19 mouse cellular contexts compared by ENCODE assay signal in genomic region chr10:59724634-59725033, GRCm38 (mm10). TPM values are rescaled to one million over a fixed set of nuclear protein-coding genes. Genes with fewer than 3 reads are reported as not detected.
DNase-seq lines count a peak whose midpoint lies in the region; ATAC-seq and TF ChIP-seq lines count a peak whose summit lies in the region.
"Had no signal": no experiment of that assay in that cellular context is flagged by ENCODE, and none has a peak within 500 bp of the region (broad histone marks: within the 10 kb centered on the region; RNA-seq: fewer than 3 reads in every experiment).

No protein-coding gene starts in this region.

- POLR2A ChIA-PET in Patski (lab: Charles Lee), result no interaction called here

- no peaks in the 10 kb centered on the region for H3K9me3 ChIP-seq in kidney, embryonic 14.5 days (ENCODE audit: control insufficient read depth, low read length)
- H3K9me3 ChIP-seq in megakaryocyte, embryonic 14.5 days, result no peaks in the 10 kb centered on the region
- no peaks in the 10 kb centered on the region for H3K9me3 ChIP-seq in stomach, postnatal 0 days (ENCODE audit: control insufficient read depth, low read length)
- H3K9me3 ChIP-seq: embryonic facial prominence, embryonic 15.5 days; forebrain, embryonic 10.5 days; G1E; midbrain, embryonic 10.5 days had no signal

- no peaks in the 10 kb centered on the region for H3K27me3 ChIP-seq in kidney, embryonic 14.5 days (ENCODE audit: control insufficient read depth, insufficient read depth, low read length)
- no peaks in the 10 kb centered on the region for H3K27me3 ChIP-seq in kidney, adult 2 months (replicated peaks; ENCODE audit: control insufficient read depth, insufficient read depth, low read length)
- H3K27me3 ChIP-seq in megakaryocyte, embryonic 14.5 days (replicated peaks), result no peaks in the 10 kb centered on the region
- H3K27me3 ChIP-seq in Patski, result no peaks in the 10 kb centered on the region
- H3K27me3 ChIP-seq in stomach, postnatal 0 days (ENCODE audit: control insufficient read depth, insufficient read depth, low read length), result no peaks in the 10 kb centered on the region
- H3K27me3 ChIP-seq: embryonic facial prominence, embryonic 15.5 days had no signal

- DNase-seq in kidney, adult 2 months, result no peak
- DNase-seq in Patski (ENCODE audit: low read depth, low spot score), result no peak
- DNase-seq in stomach, postnatal 0 days (ENCODE audit: low spot score), result peak; percentile 35
- DNase-seq in layer of hippocampus, postnatal 14 days (ENCODE audit: low spot score in 2 of 2), result no peak
- DNase-seq in left cerebral cortex, adult 11 months (ENCODE audit: low spot score), result no peak
- DNase-seq: cerebellum, adult 2 months; cerebellum, postnatal 36 days; heart, adult 11 months; layer of hippocampus, postnatal 36 days; left cerebral cortex, postnatal 4 days; lung, adult 18-20 months; thymus, postnatal 4 days had no signal

- no peak for TF ChIP-seq POLR2A in kidney, adult 2 months (IDR thresholded peaks at IDR 0.05; ENCODE audit: low read depth, low read length)

- in situ Hi-C loops in Patski (cut with MboI; ENCODE audit: low pct_unique_long_range_greater_than_20kb), result no loop called here

- no peak overlapping the region for H3K4me2 ChIP-seq in kidney, embryonic 14.5 days (replicated peaks; ENCODE audit: low read depth, low read length)
- H3K4me2 ChIP-seq in stomach, postnatal 0 days (replicated peaks; ENCODE audit: low read depth), result no peak overlapping the region
- H3K4me2 ChIP-seq: embryonic facial prominence, embryonic 15.5 days had no signal

- H3K4me1 ChIP-seq in kidney, embryonic 14.5 days (ENCODE audit: control insufficient read depth, insufficient read depth, low read length), result peaks cover 26% of the 10 kb centered on the region
- peaks cover 6% of the 10 kb centered on the region; the same call in 1 of the 2 replicates for H3K4me1 ChIP-seq in kidney, adult 2 months (ENCODE audit: control insufficient read depth, insufficient read depth, low read length)
- peaks cover 100% of the 10 kb centered on the region for H3K4me1 ChIP-seq in megakaryocyte, embryonic 14.5 days
- H3K4me1 ChIP-seq in stomach, postnatal 0 days (replicated peaks; ENCODE audit: control insufficient read depth, insufficient read depth), result no peaks in the 10 kb centered on the region; the same call in 1 of the 2 replicates
- H3K4me1 ChIP-seq: embryonic facial prominence, embryonic 15.5 days had no signal

- H3K9ac ChIP-seq in kidney, embryonic 14.5 days (ENCODE audit: low read depth, low read length), result no peak overlapping the region
- no peak overlapping the region for H3K9ac ChIP-seq in stomach, postnatal 0 days (ENCODE audit: low read length)
- H3K9ac ChIP-seq: embryonic facial prominence, embryonic 15.5 days had no signal

- TF ChIP-seq EP300 in stomach, postnatal 0 days (optimal IDR thresholded peaks at IDR 0.05), result no peak

- no peak overlapping the region for H3K4me3 ChIP-seq in kidney, embryonic 14.5 days (ENCODE audit: low read length)
- H3K4me3 ChIP-seq in kidney, adult 2 months (ENCODE audit: insufficient read depth, low read depth, low read length), result no peak overlapping the region
- H3K4me3 ChIP-seq in megakaryocyte, embryonic 14.5 days (replicated peaks), result peak overlapping the region; percentile 74
- H3K4me3 ChIP-seq in stomach, postnatal 0 days (ENCODE audit: low read depth, low read length), result no peak overlapping the region
- H3K4me3 ChIP-seq: embryonic facial prominence, embryonic 15.5 days; forebrain, embryonic 10.5 days; midbrain, embryonic 10.5 days had no signal

- ATAC-seq in kidney, embryonic 14.5 days (ENCODE audit: low FRiP score, low TSS enrichment), result peak; percentile 28; the same call in 1 of the 2 replicates
- no peak for ATAC-seq in megakaryocyte, adult 5-6 weeks (ENCODE audit: poor library complexity, severe bottlenecking)
- ATAC-seq in Patski, result peak; percentile 65
- peak; percentile 96 for ATAC-seq in stomach, postnatal 0 days (ENCODE audit: low FRiP score, low TSS enrichment)

- CTCF ChIA-PET in Patski (lab: Charles Lee), result interaction anchor here (0.8 kb wide), 1 partner anchor 15 kb away, joined by 3 read pairs; no protein-coding TSS in a partner anchor

- H3K27ac ChIP-seq in kidney, embryonic 14.5 days (ENCODE audit: low read depth, low read length), result no peak overlapping the region
- no peak overlapping the region for H3K27ac ChIP-seq in kidney, adult 2 months (ENCODE audit: insufficient read depth, low read depth, low read length)
- no peak overlapping the region; the same call in 1 of the 2 replicates for H3K27ac ChIP-seq in stomach, postnatal 0 days (replicated peaks)
- H3K27ac ChIP-seq: embryonic facial prominence, embryonic 15.5 days; forebrain, embryonic 10.5 days; midbrain, embryonic 10.5 days had no signal

- TF ChIP-seq CTCF in kidney, adult 2 months (conservative IDR thresholded peaks at IDR 0.05; ENCODE audit: insufficient read depth, insufficient read length, low read depth, low read length), result no peak
- TF ChIP-seq CTCF in Patski (IDR thresholded peaks at IDR 0.05), result no peak
- TF ChIP-seq CTCF in stomach, postnatal 0 days (IDR thresholded peaks at IDR 0.05; ENCODE audit: low read depth), result no peak

- H3K36me3 ChIP-seq in kidney, embryonic 14.5 days (ENCODE audit: control insufficient read depth, insufficient read depth, low read length), result peaks cover 4% of the 10 kb centered on the region; the same call in 1 of the 2 replicates
- H3K36me3 ChIP-seq in kidney, adult 2 months (ENCODE audit: control insufficient read depth, insufficient read depth, low read length), result no peaks in the 10 kb centered on the region; the same call in 1 of the 2 replicates
- H3K36me3 ChIP-seq in megakaryocyte, embryonic 14.5 days (replicated peaks; ENCODE audit: low read length), result peaks cover 90% of the 10 kb centered on the region
- H3K36me3 ChIP-seq in stomach, postnatal 0 days (ENCODE audit: control insufficient read depth, insufficient read depth, low read length), result no peaks in the 10 kb centered on the region
- H3K36me3 ChIP-seq: embryonic facial prominence, embryonic 15.5 days had no signal

RNA-seq across cellular contexts. Expression of gene Micu1, which starts 22.4 kb away (rescaled TPM):
- polyA plus RNA-seq in kidney, embryonic 14.5 days (2014; fragmentation: Nextera tagmentation; extraction: Ambion mirVana), result 57.0 and 83.3 TPM in 2 replicates
- 59.0 and 61.2 TPM in 2 replicates for polyA plus RNA-seq in kidney, adult 2 months (2012; rRNA removed)
- polyA plus RNA-seq in megakaryocyte, embryonic 14.5 days (2012; ENCODE audit: insufficient read depth, low replicate concordance), result 59.7 and 100 TPM in 2 replicates
- total RNA-seq in megakaryocyte, adult 5-6 weeks (2015), result 29.7 and 34.2 TPM in 2 replicates
- total RNA-seq in megakaryocyte, adult 5-6 weeks (2017), result 42.2 and 58.8 TPM in 2 replicates
- 52.4 TPM for polyA plus RNA-seq in Patski (2021)
- 52.4 and 56.2 TPM in 2 replicates for polyA plus RNA-seq in stomach, postnatal 0 days (2015; fragmentation: Nextera tagmentation; extraction: Ambion mirVana)
- 10 to 100 TPM; 79.9 to 96.0 TPM for total RNA-seq in layer of hippocampus, postnatal 14 days (2021)
